Mouse (Mus musculus) lung, postnatal 36 days (tissue): ENCODE measurements around the gene Stambpl1.

Source experiments
- DNase-seq: peaks from one replicate; pipeline ENCODE4 v3.0.0; 2022; ENCODE audit warnings: mixed read lengths

Stambpl1 gene

GRCm38 (mm10) chr19:34241247-34241915, 49.4 kb downstream of the Stambpl1 start:
- DNase-seq = peak; percentile 72

- DNase-seq = no peak
Measured at GRCm38 (mm10) chr19:34242925-34243324, 50.9 kb downstream of the Stambpl1 start.

- peak; percentile 91 for DNase-seq
Measured at GRCm38 (mm10) chr19:34244056-34244455, 52.0 kb downstream of the Stambpl1 start.

- peak; percentile 31 for DNase-seq
Measured at GRCm38 (mm10) chr19:34248558-34248957, 56.5 kb downstream of the Stambpl1 start.

- DNase-seq = no peak
Measured at GRCm38 (mm10) chr19:34250621-34251020, 58.6 kb downstream of the Stambpl1 start.

GRCm38 (mm10) chr19:34251900-34252299, 59.9 kb downstream of the Stambpl1 start:
- DNase-seq = no peak

GRCm38 (mm10) chr19:34252450-34252849, 60.4 kb downstream of the Stambpl1 start:
- DNase-seq = no peak

GRCm38 (mm10) chr19:34254101-34254879, 62.3 kb downstream of the Stambpl1 start:
- DNase-seq = peak; percentile 53

- no peak for DNase-seq
Measured at GRCm38 (mm10) chr19:34254880-34255681, 63.1 kb downstream of the Stambpl1 start, which contains the start of gene Acta2. Acta2 (minus strand) TSS chr19:34255590.

- DNase-seq = no peak
Measured at GRCm38 (mm10) chr19:34256149-34256548, 64.1 kb downstream of the Stambpl1 start.

- DNase-seq = no peak
Measured at GRCm38 (mm10) chr19:34256936-34257335, 64.9 kb downstream of the Stambpl1 start.

GRCm38 (mm10) chr19:34262273-34262974, 70.4 kb downstream of the Stambpl1 start:
- DNase-seq = peak; percentile 74

GRCm38 (mm10) chr19:34265604-34266193, 73.7 kb downstream of the Stambpl1 start:
- DNase-seq = peak; percentile 48

GRCm38 (mm10) chr19:34268991-34269390, 77.0 kb downstream of the Stambpl1 start:
- no peak for DNase-seq

- peak; percentile 80 for DNase-seq
Measured at GRCm38 (mm10) chr19:34270106-34270726, 78.2 kb downstream of the Stambpl1 start.

- DNase-seq = no peak
Measured at GRCm38 (mm10) chr19:34270824-34271464, 78.9 kb downstream of the Stambpl1 start.

- no peak for DNase-seq
Measured at GRCm38 (mm10) chr19:34273073-34273472, 81.0 kb downstream of the Stambpl1 start.

- peak; percentile 61 for DNase-seq
Measured at GRCm38 (mm10) chr19:34278078-34278477, 86.0 kb downstream of the Stambpl1 start.

GRCm38 (mm10) chr19:34283614-34284013, 91.6 kb downstream of the Stambpl1 start:
- DNase-seq = peak; percentile 70

- DNase-seq = peak; percentile 56
Measured at GRCm38 (mm10) chr19:34284383-34284782, 92.4 kb downstream of the Stambpl1 start.

GRCm38 (mm10) chr19:34284826-34285225, 92.8 kb downstream of the Stambpl1 start:
- DNase-seq = no peak
